Mouse (Mus musculus) adrenal gland, postnatal 25 days (tissue): ENCODE measurements at regions not wholly inside any gene's neighbourhood (a gene's known extent, or its start where the extent isn't known, plus 50 kb on each side); places are given as distances from the start of the nearest gene placed in this dataset.

ENCODE experiments used
- DNase-seq: peaks from one replicate; pipeline ENCODE4 v3.0.0; 2021; ENCODE audit warnings: mixed read lengths
- microRNA-seq, 2 experiments: library from miRNA; unstranded; fragments of <30 nt; microRNA quantifications; one replicate each; pipeline ENCODE4 v1.2.0; 2021

GRCm38 (mm10) chr13:10527251-10527650 lies 166.6 kb upstream of the Chrm3 start:
- no peak for DNase-seq

- no peak for DNase-seq
Observed at GRCm38 (mm10) chr13:10526470-10527207, 166.0 kb upstream of the Chrm3 start.

DNA sequence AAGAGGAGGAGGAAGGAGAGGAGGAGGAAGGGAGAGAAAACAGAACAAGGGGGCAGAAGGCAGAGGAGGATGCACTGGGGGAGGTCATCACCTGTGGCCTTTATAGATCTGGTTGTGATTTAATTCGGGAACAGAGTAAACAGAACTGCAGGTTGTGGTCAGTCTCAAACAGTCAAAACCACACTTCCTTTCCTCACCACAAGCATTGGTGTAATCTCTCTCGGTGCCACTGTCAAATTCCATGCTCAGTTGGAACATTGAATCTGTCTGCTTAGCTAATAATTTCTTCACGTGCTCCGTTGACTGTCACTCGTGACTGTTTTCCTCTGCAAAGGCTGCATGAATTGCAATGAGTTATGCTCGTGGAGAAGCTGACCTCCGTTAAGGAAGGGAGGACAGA lies 143.6 kb upstream of the Chrm3 start:
- no peak for DNase-seq

DNA sequence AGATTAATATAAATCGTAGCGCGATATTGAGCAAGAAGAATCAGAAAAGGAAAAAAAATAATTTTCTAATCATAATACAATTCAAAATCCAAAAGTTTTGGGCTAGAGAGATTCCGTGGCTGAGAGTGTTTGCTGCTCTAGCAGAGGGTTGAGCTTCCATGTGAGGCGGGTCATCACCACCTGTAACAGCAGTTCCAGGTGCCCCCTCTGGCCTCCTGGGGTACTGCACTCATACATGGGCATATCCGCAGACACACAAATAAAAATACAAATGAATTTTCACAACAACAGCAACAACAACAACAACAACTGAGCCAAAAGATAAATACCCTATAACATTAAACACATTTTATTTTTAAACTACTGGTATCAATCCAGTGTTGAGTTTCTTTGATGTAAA lies 94.7 kb upstream of the Chrm3 start:
- DNase-seq: no peak

DNA sequence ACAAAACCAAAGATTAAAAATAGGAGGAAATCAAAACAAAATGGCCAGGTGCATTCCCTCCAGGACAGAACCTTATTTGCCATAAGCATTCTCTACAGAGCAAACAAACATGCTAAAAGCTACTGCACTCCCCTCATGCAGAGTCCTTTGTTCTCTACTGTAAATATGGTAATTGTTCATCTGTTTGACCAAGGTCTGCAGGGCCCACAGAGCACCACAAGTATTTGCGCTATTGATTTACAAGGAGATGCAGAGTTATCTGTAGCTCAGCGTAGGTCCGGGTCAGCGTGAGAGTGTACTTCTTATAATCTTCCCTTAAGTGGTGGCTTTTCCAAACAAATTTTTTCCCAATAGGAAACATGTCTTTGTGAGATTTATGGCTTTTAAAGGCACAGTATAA lies 94.0 kb upstream of the Chrm3 start:
- DNase-seq: no peak

- no peak for DNase-seq
Observed at GRCm38 (mm10) chr13:10451057-10451456, 90.4 kb upstream of the Chrm3 start.

- DNase-seq: no peak
Observed at GRCm38 (mm10) chr13:10449502-10449901, 88.9 kb upstream of the Chrm3 start.

DNA sequence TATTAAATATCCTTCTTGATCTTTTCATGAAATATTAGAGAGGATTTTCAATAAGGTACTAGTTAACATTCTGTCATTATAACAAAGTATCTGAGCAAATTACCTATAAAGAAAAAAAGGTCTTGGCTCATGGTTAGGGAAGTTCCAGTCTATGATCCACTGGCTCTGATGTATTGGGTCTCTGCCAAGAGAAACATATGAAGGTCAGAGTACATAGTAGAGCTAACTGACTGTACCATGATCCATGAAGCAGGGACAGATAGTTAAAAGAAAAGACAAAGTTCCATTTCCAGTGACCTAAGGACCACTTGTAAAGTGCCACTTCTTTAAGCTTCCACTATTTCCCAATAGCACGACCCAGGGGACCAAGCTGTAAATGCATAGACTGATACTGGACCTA lies 87.2 kb upstream of the Chrm3 start:
- no peak for DNase-seq

- no peak for DNase-seq
Observed at GRCm38 (mm10) chr13:10445679-10446078, 85.0 kb upstream of the Chrm3 start.

Small RNAs in the stretch of these regions (microRNA-seq; reads per million reads assigned to microRNA genes)
- gene Gm23415: 0 reads per million in 2 experiments
